Mouse (Mus musculus) hindbrain, embryonic 14.5 days (tissue): ENCODE data around the gene Gnl1. TPM values are rescaled to one million over a fixed set of nuclear protein-coding genes. Genes with fewer than 3 reads are reported as not detected.
"Not testable (repeated sequence)": the region's sequence is repeated elsewhere in the genome, so short reads cannot be mapped to it uniquely, and the experiment has no call there.

ENCODE experiments used
- ATAC-seq: fragments of 200-750 bp; cut with Nextera tagmentation; 2 replicates; pipeline ENCODE4 v1.8.0; 2017; ENCODE audit warnings: moderate number of reproducible peaks, mild to moderate bottlenecking, moderate TSS enrichment, moderate library complexity; ENCODE audit not compliant: low FRiP score
- DNase-seq: peaks from one replicate; pipeline ENCODE4 v3.0.0-alpha.2; 2015; ENCODE audit warnings: low spot score
- H3K27ac ChIP-seq: fragments of 300-500 bp; sonication (generic); 2 replicates; pipeline ENCODE4 v1.5.1; 2014; ENCODE audit warnings: mild to moderate bottlenecking, moderate library complexity
- H3K27me3 ChIP-seq: fragments of 300-500 bp; sonication (generic); 2 replicates; pipeline ENCODE4 v1.6.1; 2014; ENCODE audit warnings: mild to moderate bottlenecking, low read length, mixed read lengths; ENCODE audit not compliant: control insufficient read depth, insufficient read depth
- H3K36me3 ChIP-seq: fragments of 300-500 bp; sonication (generic); replicated peaks from 2 replicates; pipeline ENCODE4 v1.6.1; 2014; ENCODE audit not compliant: control insufficient read depth, insufficient read depth
- H3K4me1 ChIP-seq: fragments of 300-500 bp; sonication (generic); replicated peaks from 2 replicates; pipeline ENCODE4 v1.6.1; 2014; ENCODE audit warnings: antibody characterized with exemption, low read length, mixed read lengths; ENCODE audit not compliant: control insufficient read depth, insufficient read depth
- H3K4me2 ChIP-seq: fragments of 300-500 bp; sonication (generic); replicated peaks from 2 replicates; pipeline ENCODE4 v1.6.1; 2014; ENCODE audit warnings: mild to moderate bottlenecking, moderate library complexity
- H3K4me3 ChIP-seq: fragments of 300-500 bp; sonication (generic); replicated peaks from 2 replicates; pipeline ENCODE4 v1.5.1; 2014; ENCODE audit warnings: mild to moderate bottlenecking, low read length
- H3K9ac ChIP-seq: fragments of 300-500 bp; sonication (generic); 2 replicates; pipeline ENCODE4 v1.6.1; 2014
- H3K9me3 ChIP-seq: fragments of 300-500 bp; sonication (generic); 2 replicates; pipeline ENCODE4 v1.6.1; 2016; ENCODE audit warnings: low read length; ENCODE audit not compliant: control insufficient read depth
- WGBS: fragments of 180-500 bp; shearing (Covaris S2); extraction: QIAGEN DNeasy Blood & Tissue Kit; methylation state at CpG from one replicate; pipeline ENCODE4 v1.1.7; 2014; 5-methylcytosine and 5-hydroxymethylcytosine counted together
- microRNA counts: library from miRNA; unstranded; fragments of <30 nt; microRNA quantifications from one replicate; lab custom pipeline; 2016
- microRNA-seq: library from miRNA; unstranded; fragments of <30 nt; microRNA quantifications from one replicate; pipeline ENCODE4, GENCODE M21; 2016
- polyA plus RNA-seq: library from polyadenylated mRNA; unstranded; fragments of >200 nt; fragmentation: Nextera tagmentation; extraction: Ambion mirVana; gene quantifications from 2 replicates; pipeline ENCODE4 v1.2.1, GENCODE M21; 2014

Gnl1 gene
- polyA plus RNA-seq, 1 experiment from 2014 or later = 52.2 TPM

DNA sequence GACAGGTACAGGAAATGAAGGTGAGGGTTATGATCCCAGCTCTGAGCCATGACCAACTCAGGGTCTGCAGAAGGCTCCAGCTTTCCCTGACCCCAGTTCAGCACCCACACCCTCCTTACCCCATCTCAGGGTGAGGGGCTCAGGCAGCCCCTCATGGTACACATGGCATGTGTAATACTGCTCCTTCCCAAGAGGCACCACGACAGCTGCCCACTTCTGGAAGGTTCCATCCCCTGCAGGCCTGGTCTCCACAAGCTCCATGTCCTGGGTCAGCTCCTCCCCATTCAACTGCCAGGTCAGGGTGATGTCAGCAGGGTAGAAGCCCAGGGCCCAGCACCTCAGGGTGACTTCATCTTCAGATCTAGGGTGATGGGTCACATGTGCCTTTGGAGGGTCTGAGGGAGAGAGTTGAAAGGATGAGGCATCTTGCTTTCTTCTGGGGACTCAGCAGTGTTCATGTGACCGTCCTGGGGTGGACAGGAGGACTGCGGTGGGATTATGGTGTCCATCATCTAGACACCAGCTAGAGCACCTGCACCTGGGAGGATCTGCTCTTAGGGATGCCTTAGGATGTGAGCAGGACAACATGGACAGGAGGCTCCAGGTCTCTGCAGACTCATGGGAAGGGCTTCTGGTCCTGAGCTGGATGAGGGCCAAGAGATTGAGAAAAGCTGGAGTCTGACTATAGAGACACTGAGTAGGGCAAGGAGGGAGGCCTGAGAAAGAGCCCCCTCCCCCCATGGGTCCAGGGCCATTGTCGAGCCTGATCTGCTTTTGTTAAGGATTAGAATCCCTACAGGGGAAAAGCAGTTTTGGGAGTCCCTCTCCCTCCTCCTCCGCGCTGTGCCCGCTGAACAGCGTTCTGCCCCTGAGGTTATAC, 51.3 kb downstream of the Gnl1 start:
- peak overlapping the region; percentile 37 for H3K4me3 ChIP-seq
- not testable (repeated sequence) for H3K9me3 ChIP-seq, H3K36me3 ChIP-seq, DNase-seq, H3K27me3 ChIP-seq, H3K27ac ChIP-seq, H3K4me1 ChIP-seq, H3K9ac ChIP-seq
- peak; percentile 15; the same call in 1 of the 2 replicates for ATAC-seq
- 36% methylated on average over 8 of the region's 8 CpGs for WGBS
- H3K4me2 ChIP-seq = peak overlapping the region; percentile 83

DNA sequence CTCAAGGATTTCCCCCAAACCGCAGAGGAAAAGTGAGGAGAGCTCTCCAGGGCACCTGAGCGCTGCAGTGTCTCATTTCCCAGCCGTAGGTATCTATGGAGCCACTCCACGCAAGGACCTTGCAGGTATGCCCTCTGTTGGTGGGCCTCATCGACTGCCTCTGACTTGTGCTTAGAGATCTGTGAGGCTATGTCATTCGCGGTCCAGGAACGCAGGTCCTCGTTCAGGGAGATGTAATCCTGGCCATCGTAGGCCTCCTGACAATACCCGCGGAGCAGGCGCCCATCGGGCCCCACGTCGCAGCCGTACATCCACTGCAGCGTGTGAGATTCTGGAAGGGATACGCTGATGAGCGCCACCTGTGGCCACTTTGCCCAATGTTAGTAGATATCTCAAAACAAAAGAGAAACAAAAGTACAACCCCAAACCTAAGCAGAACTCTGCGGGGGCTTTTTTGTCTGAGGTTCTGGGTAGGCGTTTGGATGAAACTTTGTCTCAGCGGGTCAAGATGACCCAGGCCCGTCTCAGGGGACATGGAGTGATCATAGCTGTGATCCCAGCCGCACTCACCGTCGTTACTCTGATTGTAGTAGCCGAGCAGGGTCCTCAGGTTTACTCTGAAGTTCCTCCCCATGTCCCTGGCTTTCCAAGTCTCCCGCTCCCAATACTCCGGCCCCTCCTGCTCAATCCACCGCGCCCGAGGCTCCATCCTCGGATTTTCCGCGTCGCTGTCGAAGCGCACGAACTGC, 52.1 kb downstream of the Gnl1 start:
- 1% methylated on average over 40 of the region's 40 CpGs for WGBS
- DNase-seq = not testable (repeated sequence)

GRCm38 (mm10) chr17:36032351-36032875, 52.8 kb downstream of the Gnl1 start, which contains the start of gene H2-T23:
H2-T23 (minus strand) TSS chr17:36032855.
- H3K9ac ChIP-seq = peak within 1 kb of the TSS; percentile 56
- not testable (repeated sequence) for H3K27ac ChIP-seq, H3K9me3 ChIP-seq, H3K4me1 ChIP-seq, H3K27me3 ChIP-seq, H3K36me3 ChIP-seq
- DNase-seq (peak; percentile 25), ATAC-seq (0 out of 2 replicates have a peak, but pooled peaks have one; percentile 14)
- H3K4me3 ChIP-seq = peak within 1 kb of the TSS; percentile 37
- WGBS = under 1% methylated on average over 25 of the region's 25 CpGs
- H3K4me2 ChIP-seq = peak within 1 kb of the TSS; percentile 83

More for the DNA sequence above, 52.1 kb downstream of the Gnl1 start:
- Histone ChIP-seq H3K4me3 (peak overlapping the region; percentile 37), H3K9ac (peak overlapping the region; percentile 56), H3K4me2 (peak overlapping the region; percentile 83)
- not testable (repeated sequence) for H3K27me3 ChIP-seq, H3K36me3 ChIP-seq, H3K9me3 ChIP-seq, H3K27ac ChIP-seq, H3K4me1 ChIP-seq
- peak; percentile 75 for ATAC-seq

DNA sequence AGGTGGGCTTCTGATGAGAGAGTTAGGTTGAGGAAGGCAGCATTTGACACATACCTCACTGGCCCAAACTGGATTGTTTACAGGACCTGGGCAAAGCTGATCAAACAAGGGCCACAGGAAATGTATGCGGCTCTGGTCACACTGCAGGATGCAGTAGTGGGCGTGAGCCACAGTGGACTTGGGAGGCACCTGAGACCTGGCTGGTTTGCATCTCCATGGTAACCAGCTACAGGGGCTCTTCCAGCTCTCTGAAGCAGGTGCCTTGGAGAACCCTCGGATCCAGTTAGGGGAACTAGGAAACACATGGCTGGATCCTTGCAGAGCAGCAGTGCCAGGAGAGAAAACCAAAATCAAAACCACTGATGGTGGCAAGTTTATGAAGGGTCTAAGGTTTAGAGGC, 54.9 kb downstream of the Gnl1 start:
- H3K9me3 ChIP-seq, H3K27ac ChIP-seq, H3K27me3 ChIP-seq, H3K9ac ChIP-seq, DNase-seq, H3K4me3 ChIP-seq, H3K4me2 ChIP-seq, H3K4me1 ChIP-seq, H3K36me3 ChIP-seq, ATAC-seq: not testable (repeated sequence)
- 59% methylated on average over 3 of the region's 3 CpGs for WGBS

DNA sequence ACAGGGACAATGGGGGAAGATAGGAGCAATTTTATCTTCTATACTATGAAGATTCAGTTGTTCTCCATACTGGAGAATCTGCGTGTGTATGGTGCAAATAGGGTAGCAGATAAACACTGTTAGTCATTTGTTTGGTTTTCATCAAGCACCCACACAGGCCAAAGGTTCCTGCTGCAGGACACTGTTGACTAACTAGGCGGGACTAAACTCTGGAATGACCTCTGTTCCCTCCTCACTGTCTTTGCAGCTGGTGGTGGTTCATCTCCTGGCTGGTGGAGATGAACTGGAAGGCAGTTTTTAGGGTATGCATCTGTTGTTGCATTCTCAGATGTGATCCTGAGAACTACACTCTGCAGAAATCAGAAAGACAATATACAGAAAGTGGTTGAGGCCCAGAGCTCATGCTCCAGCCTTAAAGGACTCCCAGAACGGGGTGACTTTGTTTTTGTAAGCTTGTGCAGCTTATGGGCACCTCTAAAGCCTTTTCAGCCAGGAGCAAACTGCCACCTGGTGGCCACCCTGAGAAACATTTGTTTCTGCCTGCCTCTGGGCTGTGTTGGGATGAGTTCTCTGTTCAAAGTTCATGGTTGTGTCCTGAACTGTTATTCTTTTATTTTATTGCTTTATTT, 55.5 kb downstream of the Gnl1 start:
- H3K4me2 ChIP-seq, H3K27me3 ChIP-seq, H3K4me1 ChIP-seq, H3K36me3 ChIP-seq, H3K9ac ChIP-seq, H3K9me3 ChIP-seq, H3K27ac ChIP-seq, H3K4me3 ChIP-seq: not testable (repeated sequence)
- ATAC-seq = 0 out of 2 replicates have a peak, but pooled peaks have one; percentile 44
- 46% methylated on average over 3 of the region's 3 CpGs for WGBS
- peak; percentile 51 for DNase-seq

- ATAC-seq, H3K27me3 ChIP-seq, H3K9ac ChIP-seq, DNase-seq, H3K4me3 ChIP-seq, H3K4me2 ChIP-seq, H3K36me3 ChIP-seq, H3K4me1 ChIP-seq, H3K9me3 ChIP-seq, H3K27ac ChIP-seq: not testable (repeated sequence)
- 89% methylated on average over 13 of the region's 13 CpGs for WGBS
Measured at GRCm38 (mm10) chr17:36036126-36036525, 56.5 kb downstream of the Gnl1 start.

MicroRNAs encoded within 50 kb of the gene (microRNA counts, 519-probe panel; counts per million panel counts)
- not detected for microRNA mmu-miR-877 (lab: Ali Mortazavi, UCI)

Small RNA genes lying within 50 kb of the gene (microRNA-seq; reads per million reads assigned to microRNA genes)
- 76.5 reads per million, percentile 49 among the genes with 10 or more reads in this experiment for gene Mir877

Other genes starting within 250 kb of the Gnl1 start
- gene Ier3, start 158.2 kb upstream of the Gnl1 start, polyA plus RNA-seq = 6.6 and 7.5 TPM in 2 replicates
- gene Flot1, start 156.6 kb upstream of the Gnl1 start, polyA plus RNA-seq = 86.3 and 96.6 TPM in 2 replicates
- gene Tubb5, start 141.5 kb upstream of the Gnl1 start, polyA plus RNA-seq = 1,664 and 1,709 TPM in 2 replicates
- gene Mdc1, start 138.3 kb upstream of the Gnl1 start, polyA plus RNA-seq = 9.2 and 10.7 TPM in 2 replicates
- 18.2 and 20.3 TPM in 2 replicates for gene Nrm, start 118.5 kb upstream of the Gnl1 start, polyA plus RNA-seq
- 18.8 and 20.7 TPM in 2 replicates for gene Ppp1r18, start 114.3 kb upstream of the Gnl1 start, polyA plus RNA-seq
- 25.8 and 29.0 TPM in 2 replicates for gene Dhx16, start 100.0 kb upstream of the Gnl1 start, polyA plus RNA-seq
- 55.3 and 57.5 TPM in 2 replicates for gene 2310061I04Rik, start 82.4 kb upstream of the Gnl1 start, polyA plus RNA-seq
- gene Atat1, start 69.8 kb upstream of the Gnl1 start, polyA plus RNA-seq = 387 and 408 TPM in 2 replicates
- gene Mrps18b, start 63.5 kb upstream of the Gnl1 start, polyA plus RNA-seq = 61.4 and 63.6 TPM in 2 replicates
- gene Ppp1r10, start 63.4 kb upstream of the Gnl1 start, polyA plus RNA-seq = 34.8 and 37.9 TPM in 2 replicates
- gene Abcf1, start 10.1 kb upstream of the Gnl1 start, polyA plus RNA-seq = 65.5 and 74.9 TPM in 2 replicates
- 70.4 and 83.1 TPM in 2 replicates for gene Prr3, start 385 bp downstream of the Gnl1 start, polyA plus RNA-seq
- gene H2-T24, start 40.7 kb downstream of the Gnl1 start, polyA plus RNA-seq = 9.1 and 11.7 TPM in 2 replicates
- gene H2-T23, start 53.0 kb downstream of the Gnl1 start, polyA plus RNA-seq = 3.0 and 4.1 TPM in 2 replicates
- gene H2-T22, start 62.9 kb downstream of the Gnl1 start, polyA plus RNA-seq = 7.2 and 8.0 TPM in 2 replicates
- not detected in 2 replicates for gene Gm6034, start 63.1 kb downstream of the Gnl1 start, polyA plus RNA-seq
- gene Gm11127, start 78.5 kb downstream of the Gnl1 start, polyA plus RNA-seq = 0.25 TPM in 1 of 2 replicates, not detected in the other
- gene Gm19684, start 141.8 kb downstream of the Gnl1 start, polyA plus RNA-seq = not detected in 2 replicates
- not detected in 2 replicates for gene Gm7030, start 149.6 kb downstream of the Gnl1 start, polyA plus RNA-seq
- not detected in 2 replicates for gene Gm8909, start 188.7 kb downstream of the Gnl1 start, polyA plus RNA-seq
- gene H2-T3, start 210.4 kb downstream of the Gnl1 start, polyA plus RNA-seq = not detected in 2 replicates